Mouse (Mus musculus) activated CD4-positive, CD25-positive, alpha-beta regulatory T cell, adult 9 weeks (primary cell): ENCODE measurements around the gene Tsga8. TPM values are rescaled to one million over a fixed set of nuclear protein-coding genes. Genes with fewer than 3 reads are reported as not detected.

Experiments
- polyA plus RNA-seq: library from polyadenylated mRNA; unstranded; fragments of 100-300 nt; shearing (Covaris generic); gene quantifications from one replicate; pipeline ENCODE4 v1.2.1, GENCODE M21; 2017

Tsga8 gene
- not detected for polyA plus RNA-seq

DNA sequence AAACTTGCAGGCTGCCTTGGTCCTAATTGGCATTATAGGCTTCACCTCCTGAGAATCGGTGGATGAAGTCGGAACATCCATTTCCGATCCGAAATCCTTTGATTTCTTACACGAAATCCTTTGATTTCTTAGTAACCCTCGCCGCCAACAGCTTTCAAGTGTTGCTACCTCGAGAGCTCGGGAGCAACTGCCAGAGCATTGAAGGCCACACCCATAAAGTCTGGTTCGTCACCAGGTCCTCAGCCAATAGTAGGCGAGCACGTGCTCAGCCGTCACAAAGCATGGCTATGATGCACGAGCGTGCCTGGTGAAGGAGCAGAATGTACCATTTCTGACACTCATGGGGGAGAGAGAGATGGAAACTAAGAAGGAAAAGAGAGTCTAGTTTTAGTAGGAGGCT, at the start of gene Tsga8:
Gene Tsga8 (minus strand): TSS at position 327 of the 400 bp plus-strand sequence.

